Mouse (Mus musculus) layer of hippocampus, postnatal 14 days (tissue): ENCODE results near the gene Rab8a. TPM values are rescaled to one million over a fixed set of nuclear protein-coding genes. Genes with fewer than 3 reads are reported as not detected.

Experiments
- DNase-seq, 2 experiments: peaks; one replicate each; pipeline ENCODE4 v3.0.0; 2021 to 2022; ENCODE audit warnings: low spot score in 2 of 2, mixed read lengths in 1 of 2
- total RNA-seq, 2 experiments: library from RNA; stranded (reverse); gene quantifications; 2 replicates each; pipeline ENCODE4 v1.2.3; 2021

Rab8a gene
- total RNA-seq, 2 experiments from 2014 or later, result 37.8 to 43.1 TPM

DNA sequence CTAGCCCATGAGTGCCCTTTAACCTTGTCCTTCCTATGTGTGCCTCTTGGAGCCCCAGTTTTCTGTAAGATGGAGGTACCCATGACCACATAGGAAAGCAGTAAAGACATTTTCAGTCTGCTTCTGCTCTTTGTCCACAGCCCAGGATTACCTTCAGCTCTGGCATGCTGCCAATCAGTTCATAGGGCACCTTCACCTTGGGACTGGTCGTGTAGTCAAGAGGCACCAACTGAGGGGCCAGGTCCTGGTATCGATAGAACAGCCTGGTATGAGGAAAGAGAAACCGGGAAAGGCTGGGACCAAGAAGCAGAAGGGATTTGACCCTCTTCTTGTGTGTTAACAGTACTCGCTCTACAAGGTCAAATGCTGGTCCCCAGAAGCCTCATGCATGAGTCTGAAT lies 49.2 kb downstream of the Rab8a start:
- DNase-seq, result no peak

- DNase-seq, result no peak
Measured at GRCm38 (mm10) chr8:72210710-72211109, 49.7 kb downstream of the Rab8a start.

DNA sequence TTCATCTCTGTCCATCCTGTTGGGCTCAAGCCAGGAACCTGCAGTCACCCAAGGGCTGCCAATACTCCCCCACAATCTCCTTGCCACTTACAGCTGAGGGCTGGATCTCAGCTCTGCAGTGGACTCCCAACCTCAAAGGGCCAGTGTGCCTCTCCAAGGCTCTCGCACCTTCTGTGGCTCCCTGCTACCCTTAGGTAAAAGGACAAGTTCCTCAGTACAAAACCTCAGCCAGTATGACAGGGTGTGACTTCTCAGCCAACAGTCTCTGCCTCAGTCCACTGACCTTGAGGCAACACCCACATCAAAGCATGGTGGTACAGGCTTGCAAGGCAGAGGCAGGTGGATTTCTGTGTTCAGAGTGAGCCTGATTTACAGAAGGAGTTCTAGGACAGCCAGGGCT lies 50.8 kb downstream of the Rab8a start:
- no peak for DNase-seq

DNA sequence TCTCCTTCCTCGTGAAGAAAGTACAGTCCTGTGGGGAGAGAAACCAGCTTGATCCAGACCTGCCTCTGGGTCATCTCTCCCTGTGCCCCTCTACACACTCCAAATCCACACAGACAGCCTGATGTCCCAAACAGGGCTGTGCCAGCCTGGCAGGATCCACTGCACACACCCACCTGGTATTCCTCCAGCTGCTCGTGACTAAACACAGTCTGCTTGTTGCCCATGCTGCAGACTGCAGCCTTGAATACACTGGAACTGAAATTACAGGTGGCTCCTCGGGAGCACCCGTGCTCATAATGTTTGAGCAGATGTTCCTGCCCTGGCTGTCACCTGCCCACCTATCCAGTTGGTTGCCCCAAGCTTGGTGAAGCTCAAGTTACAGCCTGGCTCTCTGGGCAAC lies 51.8 kb downstream of the Rab8a start, which contains the start of gene Cib3:
TSS of gene Cib3 (minus strand) at position 87 of the 400 bp plus-strand sequence.
- DNase-seq, result no peak

DNA sequence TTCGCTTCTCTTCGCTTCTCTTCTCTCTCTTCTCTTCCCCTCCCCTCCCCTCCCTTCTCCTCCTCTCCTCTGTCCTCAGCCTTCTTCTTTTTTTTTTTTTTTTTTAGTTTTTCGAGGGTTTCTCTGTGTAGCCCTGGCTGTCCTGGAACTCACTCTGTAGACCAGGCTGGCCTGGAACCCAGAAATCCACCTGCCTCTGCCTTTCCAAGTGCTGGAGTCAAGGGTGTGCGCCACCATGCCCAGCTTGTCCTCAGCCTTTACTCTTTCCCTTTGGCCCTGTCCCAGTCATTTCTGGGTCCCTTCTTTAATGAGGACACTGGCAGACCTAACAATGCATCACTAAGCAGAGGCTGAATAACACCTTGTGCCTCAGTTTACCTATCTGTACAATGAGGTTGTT lies 52.5 kb downstream of the Rab8a start, which contains the start of gene Gm11034:
TSS of gene Gm11034 (minus strand) at position 101 of the 400 bp plus-strand sequence.
- no peak for DNase-seq

GRCm38 (mm10) chr8:72215060-72215459 lies 54.1 kb downstream of the Rab8a start:
- DNase-seq, result no peak

- DNase-seq, result no peak
Measured at GRCm38 (mm10) chr8:72215871-72216270, 54.9 kb downstream of the Rab8a start.

DNA sequence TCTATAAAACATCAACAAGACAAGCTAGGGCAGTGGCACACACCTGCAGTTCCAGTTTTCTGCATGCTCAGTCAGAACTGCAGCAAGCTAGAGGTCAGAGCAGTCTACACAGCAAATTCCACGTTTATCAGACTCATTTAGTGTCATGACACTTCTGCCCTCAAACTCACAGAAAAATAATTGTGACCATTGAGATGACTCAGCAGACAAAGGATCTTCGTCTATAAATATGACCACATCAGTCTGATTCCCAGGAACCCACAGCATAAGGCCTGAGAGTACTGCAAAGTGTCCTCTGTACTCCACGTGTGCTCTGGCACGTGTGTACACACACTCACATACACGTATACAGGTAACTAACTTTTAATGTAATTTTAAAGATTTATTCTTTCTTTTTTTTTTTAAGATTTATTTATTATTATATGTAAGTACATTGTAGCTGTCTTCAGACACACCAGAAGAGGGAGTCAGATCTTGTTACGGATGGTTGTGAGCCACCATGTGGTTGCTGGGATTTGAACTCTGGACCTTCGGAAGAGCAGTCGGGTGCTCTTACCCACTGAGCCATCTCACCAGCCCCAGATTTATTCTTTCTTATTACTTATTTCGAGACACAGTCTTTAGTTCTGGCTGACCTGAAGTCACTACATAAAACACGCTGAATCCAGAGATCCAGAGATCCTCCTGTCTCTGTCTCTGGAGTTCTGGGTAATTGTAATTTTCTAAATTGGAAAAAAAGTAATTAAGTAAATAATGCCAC lies 58.0 kb downstream of the Rab8a start:
- no peak for DNase-seq

GRCm38 (mm10) chr8:72219541-72220363 lies 58.8 kb downstream of the Rab8a start, which contains the start of gene Fam32a:
TSS of gene Fam32a (plus strand) at chr8:72219730.
- DNase-seq, result peak; percentile 78 to 94

DNA sequence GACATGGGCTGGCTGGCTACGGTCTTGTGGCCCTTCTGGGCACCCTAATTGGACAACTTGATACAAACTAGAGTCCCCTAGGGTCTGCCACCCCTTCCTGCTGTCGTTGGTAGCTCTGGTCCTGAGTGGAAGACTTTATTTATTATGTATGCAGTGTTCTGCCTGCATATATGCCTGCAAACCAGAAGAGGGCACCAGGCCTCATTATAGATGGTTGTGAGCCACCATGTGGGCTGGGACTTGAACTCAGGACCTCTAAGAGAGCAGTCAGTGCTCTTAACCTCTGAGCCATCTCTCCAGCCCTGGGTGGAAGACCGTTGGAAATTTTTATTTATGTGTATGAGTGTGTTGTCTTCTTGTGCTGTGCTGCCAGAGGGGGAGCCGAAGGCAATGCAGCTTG lies 59.8 kb downstream of the Rab8a start:
- no peak for DNase-seq

DNA sequence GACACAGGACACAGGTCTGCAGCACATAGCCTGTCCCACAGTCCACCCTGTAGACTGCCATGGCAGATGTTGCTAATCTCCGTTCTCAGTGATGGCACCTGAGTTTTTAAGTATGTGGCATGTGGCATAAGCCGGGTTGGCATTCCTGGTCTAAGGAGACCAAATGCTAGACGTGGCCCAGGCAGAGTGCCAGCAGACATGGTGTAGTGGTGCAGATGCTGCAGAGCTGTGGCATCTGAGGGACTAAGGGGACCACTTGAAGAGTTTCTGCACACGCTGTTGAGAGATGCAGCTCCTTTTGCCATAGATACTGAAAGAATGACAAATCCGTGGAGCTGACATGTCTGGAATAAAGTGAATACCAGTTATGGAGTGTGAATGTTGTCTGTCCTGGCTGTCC lies 61.7 kb downstream of the Rab8a start:
- DNase-seq, result no peak

Other genes with a start within 250 kb of the Rab8a start
- 10 to 100 TPM; 17.0 to 17.7 TPM for gene Zfp961, start 210.2 kb upstream of the Rab8a start, total RNA-seq
- not detected for gene Cyp4f18, start 151.6 kb upstream of the Rab8a start, total RNA-seq
- gene Olfr372, start 120.0 kb upstream of the Rab8a start, total RNA-seq, result not detected
- not detected for gene Olfr373, start 78.0 kb upstream of the Rab8a start, total RNA-seq
- gene Olfr374, start 54.2 kb upstream of the Rab8a start, total RNA-seq, result not detected
- 10 to 100 TPM; 38.0 to 42.4 TPM for gene Tpm4, start 26.2 kb upstream of the Rab8a start, total RNA-seq
- not detected for gene Hsh2d, start 28.4 kb downstream of the Rab8a start, total RNA-seq
- gene Cib3, start 51.6 kb downstream of the Rab8a start, total RNA-seq, result not detected
- gene Gm11034, start 52.4 kb downstream of the Rab8a start, total RNA-seq, result not detected
- 10 to 100 TPM; 52.2 to 56.5 TPM for gene Fam32a, start 58.5 kb downstream of the Rab8a start, total RNA-seq
- gene Ap1m1, start 78.8 kb downstream of the Rab8a start, total RNA-seq, result 100 to 1,000 TPM in 1 of 2 experiments, 10 to 100 TPM in 1; 98.9 to 106 TPM
- 10 to 100 TPM in 1 of 2 experiments, 1 to 10 TPM in 1; 9.7 to 10.6 TPM for gene Gm10282, start 144.1 kb downstream of the Rab8a start, total RNA-seq
- 10 to 100 TPM; 20.2 to 22.0 TPM for gene Klf2, start 157.8 kb downstream of the Rab8a start, total RNA-seq